In the genomic region with DNA sequence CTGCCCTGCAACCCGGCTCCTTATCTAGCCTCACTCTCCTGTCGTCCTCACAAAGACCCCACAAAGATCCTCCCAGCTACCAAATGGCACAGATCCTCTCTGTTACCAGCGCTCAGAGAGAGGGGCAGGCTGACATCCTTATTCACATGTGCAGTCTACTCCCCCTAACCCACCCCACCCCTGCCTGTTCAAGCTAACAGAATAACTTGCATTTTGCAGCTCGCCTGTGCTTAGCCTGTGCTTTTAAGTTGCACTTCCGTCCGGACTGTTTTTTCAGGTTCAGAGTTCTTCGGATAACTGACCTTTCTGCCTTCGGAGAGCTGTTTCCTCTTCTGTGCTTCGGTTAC, we compare ENCODE assay signal across 8 mouse cellular contexts. TPM values are rescaled to one million over a fixed set of nuclear protein-coding genes. Genes with fewer than 3 reads are reported as not detected.
DNase-seq lines count a peak whose midpoint lies in the region; ATAC-seq and TF ChIP-seq lines count a peak whose summit lies in the region.

No protein-coding gene starts in this region.

- ATAC-seq in neural tube, embryonic 11.5 days (ENCODE audit: insufficient read depth, low FRiP score, low TSS enrichment): no peak; the same call in 1 of the 2 replicates
- no peak for ATAC-seq in liver, embryonic 11.5 days (replicated peaks; ENCODE audit: low FRiP score)
- no peak; the same call in 1 of the 2 replicates for ATAC-seq in stomach, embryonic 15.5 days (ENCODE audit: insufficient read depth, low FRiP score, low read depth)
- ATAC-seq in frontal cortex, adult (ENCODE audit: low TSS enrichment): no peak; the same call in 1 of the 2 replicates

- H3K9me3 ChIP-seq in neural tube, embryonic 11.5 days (ENCODE audit: control insufficient read depth, low read length): no peaks in the 10 kb centered on the region
- no peaks in the 10 kb centered on the region for H3K9me3 ChIP-seq in liver, embryonic 11.5 days (ENCODE audit: control insufficient read depth, low read length)
- no peaks in the 10 kb centered on the region for H3K9me3 ChIP-seq in stomach, embryonic 15.5 days

- no peak for DNase-seq in cerebellum, adult 2 months
- no peak for DNase-seq in cerebellum, adult 8-10 months
- no peak for DNase-seq in neural tube, embryonic 11.5 days (ENCODE audit: low spot score)
- no peak for DNase-seq in neural tube, embryonic 10.5 days (ENCODE audit: extremely low spot score, low spot score)
- no peak for DNase-seq in liver, embryonic 11.5 days (ENCODE audit: low spot score)
- DNase-seq in cerebellum, adult 9-10 months: no peak

- H3K4me1 ChIP-seq in cerebellum, adult 2 months (ENCODE audit: control insufficient read depth, insufficient read depth, low read length): no peaks in the 10 kb centered on the region; the same call in 1 of the 2 replicates
- H3K4me1 ChIP-seq in neural tube, embryonic 11.5 days (ENCODE audit: control insufficient read depth, insufficient read depth, low read length): peaks cover 4% of the 10 kb centered on the region; the same call in 1 of the 2 replicates
- H3K4me1 ChIP-seq in liver, embryonic 11.5 days (replicated peaks; ENCODE audit: control insufficient read depth, insufficient read depth, low read length): no peaks in the 10 kb centered on the region; the same call in 1 of the 2 replicates
- peaks cover 11% of the 10 kb centered on the region for H3K4me1 ChIP-seq in stomach, embryonic 15.5 days

- WGBS in cerebellum, adult 2 months: 2% methylated on average over 9 of the region's 9 CpGs
- 1% methylated on average over 9 of the region's 9 CpGs for WGBS in neural tube, embryonic 11.5 days
- WGBS in liver, embryonic 11.5 days: 5% methylated on average over 9 of the region's 9 CpGs
- WGBS in stomach, embryonic 15.5 days: 1% methylated on average over 9 of the region's 9 CpGs

- H3K4me3 ChIP-seq in cerebellum, adult 2 months (replicated peaks; ENCODE audit: insufficient read depth, low read depth, low read length): peak overlapping the region; percentile 2
- peak overlapping the region; percentile 38 for H3K4me3 ChIP-seq in neural tube, embryonic 11.5 days (ENCODE audit: low read depth, low read length)
- peak overlapping the region; percentile 42 for H3K4me3 ChIP-seq in liver, embryonic 11.5 days (ENCODE audit: low read depth, low read length)
- peak overlapping the region; percentile 47 for H3K4me3 ChIP-seq in stomach, embryonic 15.5 days (replicated peaks)

- H3K27me3 ChIP-seq in cerebellum, adult 2 months (ENCODE audit: control insufficient read depth, insufficient read depth, low read length): no peaks in the 10 kb centered on the region; the same call in 1 of the 2 replicates
- H3K27me3 ChIP-seq in neural tube, embryonic 11.5 days (ENCODE audit: control insufficient read depth, insufficient read depth, low read length): no peaks in the 10 kb centered on the region
- H3K27me3 ChIP-seq in liver, embryonic 11.5 days (replicated peaks; ENCODE audit: control insufficient read depth, insufficient read depth, low read length): no peaks in the 10 kb centered on the region; the same call in 1 of the 2 replicates
- no peaks in the 10 kb centered on the region for H3K27me3 ChIP-seq in stomach, embryonic 15.5 days (replicated peaks)

- TF ChIP-seq CTCF in cerebellum, adult 2 months (IDR thresholded peaks at IDR 0.05; ENCODE audit: borderline replicate concordance, insufficient read depth, low read depth, low read length): no peak

- H3K27ac ChIP-seq in cerebellum, adult 2 months (ENCODE audit: insufficient read depth, low read length): no peak overlapping the region
- H3K27ac ChIP-seq in neural tube, embryonic 11.5 days (ENCODE audit: low read depth, low read length): no peak overlapping the region
- no peak overlapping the region for H3K27ac ChIP-seq in liver, embryonic 11.5 days (ENCODE audit: low read depth, low read length)
- H3K27ac ChIP-seq in stomach, embryonic 15.5 days: no peak overlapping the region; the same call in 1 of the 2 replicates

- no peaks in the 10 kb centered on the region for H3K36me3 ChIP-seq in neural tube, embryonic 11.5 days (ENCODE audit: control insufficient read depth, insufficient read depth, low read length)
- no peaks in the 10 kb centered on the region for H3K36me3 ChIP-seq in liver, embryonic 11.5 days (ENCODE audit: control insufficient read depth, insufficient read depth, low read length)
- no peaks in the 10 kb centered on the region for H3K36me3 ChIP-seq in stomach, embryonic 15.5 days

- H3K9ac ChIP-seq in neural tube, embryonic 11.5 days (ENCODE audit: low read length): peak overlapping the region; percentile 24; the same call in 1 of the 2 replicates
- no peak overlapping the region for H3K9ac ChIP-seq in liver, embryonic 11.5 days (ENCODE audit: low read depth, low read length)
- no peak overlapping the region for H3K9ac ChIP-seq in stomach, embryonic 15.5 days

- H3K4me2 ChIP-seq in neural tube, embryonic 11.5 days (ENCODE audit: low read depth): peak overlapping the region; percentile 59
- peak overlapping the region; percentile 66 for H3K4me2 ChIP-seq in liver, embryonic 11.5 days
- peak overlapping the region; percentile 93 for H3K4me2 ChIP-seq in stomach, embryonic 15.5 days

- TF ChIP-seq POLR2A in cerebellum, adult 2 months (IDR thresholded peaks at IDR 0.05; ENCODE audit: borderline replicate concordance, insufficient read depth, low read length): no peak

RNA-seq across cellular contexts. Expression of gene Ccdc158, which starts 0.5 kb away (rescaled TPM):
- polyA plus RNA-seq in cerebellum, adult 2 months (2012; rRNA removed): 0.13 and 0.16 TPM in 2 replicates
- polyA plus RNA-seq in neural tube, embryonic 11.5 days (2014; fragmentation: Nextera tagmentation; extraction: Ambion mirVana): 0.61 and 0.77 TPM in 2 replicates
- 0.47 and 0.62 TPM in 2 replicates for polyA plus RNA-seq in liver, embryonic 11.5 days (2014; fragmentation: Nextera tagmentation; extraction: Ambion mirVana)
- 0.94 and 1.2 TPM in 2 replicates for polyA plus RNA-seq in stomach, embryonic 15.5 days (2015; fragmentation: Nextera tagmentation; extraction: Ambion mirVana)

RNA-seq across cellular contexts. Expression of gene Shroom3, which starts 7.7 kb away (rescaled TPM):
- 4.4 and 4.6 TPM in 2 replicates for polyA plus RNA-seq in cerebellum, adult 2 months (2012; rRNA removed)
- 5.1 and 5.9 TPM in 2 replicates for polyA plus RNA-seq in neural tube, embryonic 11.5 days (2014; fragmentation: Nextera tagmentation; extraction: Ambion mirVana)
- 2.8 and 3.5 TPM in 2 replicates for polyA plus RNA-seq in liver, embryonic 11.5 days (2014; fragmentation: Nextera tagmentation; extraction: Ambion mirVana)
- polyA plus RNA-seq in stomach, embryonic 15.5 days (2015; fragmentation: Nextera tagmentation; extraction: Ambion mirVana): 9.2 and 12.3 TPM in 2 replicates
